Mouse (Mus musculus): Measurements from ENCODE around the gene 1700016K19Rik. TPM values are rescaled to one million over a fixed set of nuclear protein-coding genes. Genes with fewer than 3 reads are reported as not detected.

1700016K19Rik gene
- polyA plus RNA-seq, 1 experiment from 2014 or later, result 2.6 TPM

GRCm38 (mm10) chr11:76052496-76052895, 52.8 kb downstream of the 1700016K19Rik start:
- H3K27ac ChIP-seq (ENCODE audit: low read length), result no peak overlapping the region
- no peak overlapping the region for H3K4me3 ChIP-seq (ENCODE audit: low read length)
- H3K4me2 ChIP-seq (ENCODE audit: low read depth, low read length), result no peak overlapping the region
- H3K36me3 ChIP-seq (ENCODE audit: control insufficient read depth, insufficient read depth, low read length), result no peaks in the 10 kb centered on the region
- H3K27me3 ChIP-seq (replicated peaks; ENCODE audit: control insufficient read depth, insufficient read depth, low read length), result no peaks in the 10 kb centered on the region
- 80% methylated on average over 5 of the region's 5 CpGs for WGBS
- H3K9me3 ChIP-seq (ENCODE audit: control insufficient read depth, low read length), result no peaks in the 10 kb centered on the region
- H3K9ac ChIP-seq (ENCODE audit: low read depth, low read length), result no peak overlapping the region
- no peak for ATAC-seq
- no peaks in the 10 kb centered on the region for H3K4me1 ChIP-seq (ENCODE audit: control insufficient read depth, insufficient read depth, low read length)

Other genes with a start within 250 kb of the 1700016K19Rik start
- 0.61 and 0.97 TPM in 2 replicates for gene Doc2b, start 203.9 kb upstream of the 1700016K19Rik start, polyA plus RNA-seq (2015; fragmentation: Nextera tagmentation; extraction: Ambion mirVana)
- 20.1 and 21.1 TPM in 2 replicates for gene Rph3al, start 61.5 kb upstream of the 1700016K19Rik start, polyA plus RNA-seq (2015; fragmentation: Nextera tagmentation; extraction: Ambion mirVana)
- 43.3 and 48.8 TPM in 2 replicates for gene Rflnb, start 27.9 kb downstream of the 1700016K19Rik start, polyA plus RNA-seq (2015; fragmentation: Nextera tagmentation; extraction: Ambion mirVana)
- gene Vps53, start 179.7 kb downstream of the 1700016K19Rik start, polyA plus RNA-seq (2015; fragmentation: Nextera tagmentation; extraction: Ambion mirVana), result 55.9 and 61.9 TPM in 2 replicates
- 104 TPM in 2 replicates for gene Fam57a, start 179.8 kb downstream of the 1700016K19Rik start, polyA plus RNA-seq (2015; fragmentation: Nextera tagmentation; extraction: Ambion mirVana)
- gene Dbil5, start 217.7 kb downstream of the 1700016K19Rik start, polyA plus RNA-seq (2015; fragmentation: Nextera tagmentation; extraction: Ambion mirVana), result 0.86 and 1.1 TPM in 2 replicates
- gene Gemin4, start 217.8 kb downstream of the 1700016K19Rik start, polyA plus RNA-seq (2015; fragmentation: Nextera tagmentation; extraction: Ambion mirVana), result 26.6 and 29.4 TPM in 2 replicates
- gene Mrm3, start 243.8 kb downstream of the 1700016K19Rik start, polyA plus RNA-seq (2015; fragmentation: Nextera tagmentation; extraction: Ambion mirVana), result 22.9 and 29.2 TPM in 2 replicates
- 119 and 129 TPM in 2 replicates for gene Glod4, start 243.8 kb downstream of the 1700016K19Rik start, polyA plus RNA-seq (2015; fragmentation: Nextera tagmentation; extraction: Ambion mirVana)